In the genomic region with DNA sequence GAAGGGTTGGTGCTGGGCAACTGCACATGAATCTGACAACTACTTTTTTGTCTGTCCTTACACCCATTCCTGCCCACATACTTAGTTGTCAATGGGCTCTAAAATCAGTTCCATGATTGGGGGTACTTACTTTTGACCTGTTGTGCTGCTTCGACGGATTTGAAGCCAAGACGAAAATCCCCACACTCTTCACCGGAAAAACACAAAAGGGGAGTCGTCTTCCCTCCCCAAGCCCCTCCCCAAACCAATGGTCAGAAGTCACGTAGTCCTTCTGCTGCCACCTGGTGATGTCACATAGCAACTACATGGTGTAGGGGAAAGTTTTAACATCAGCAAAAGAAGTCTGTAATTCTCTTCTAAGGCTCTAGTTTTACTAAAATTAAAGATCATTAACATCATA, we compare ENCODE assay signal across 8 mouse cellular contexts. TPM values are rescaled to one million over a fixed set of nuclear protein-coding genes. Genes with fewer than 3 reads are reported as not detected.
DNase-seq lines count a peak whose midpoint lies in the region; ATAC-seq lines count a peak whose summit lies in the region.

A gene (minus strand): TSS at position 218 of the 400 bp plus-strand sequence.

- WGBS in hindbrain, embryonic 15.5 days: 2% methylated on average over 6 of the region's 6 CpGs
- 6% methylated on average over 6 of the region's 6 CpGs for WGBS in stomach, embryonic 16.5 days

- H3K9me3 ChIP-seq in hindbrain, embryonic 15.5 days: no peaks in the 10 kb centered on the region
- no peaks in the 10 kb centered on the region for H3K9me3 ChIP-seq in stomach, embryonic 16.5 days (replicated peaks; ENCODE audit: control insufficient read depth, low read length)

- no peak within 1 kb of the TSS for H3K27ac ChIP-seq in hindbrain, embryonic 15.5 days (replicated peaks)
- H3K27ac ChIP-seq in stomach, embryonic 16.5 days (ENCODE audit: low read length): no peak within 1 kb of the TSS

- no peaks in the 10 kb centered on the region for H3K4me1 ChIP-seq in hindbrain, embryonic 15.5 days (replicated peaks)
- no peaks in the 10 kb centered on the region for H3K4me1 ChIP-seq in stomach, embryonic 16.5 days (ENCODE audit: control insufficient read depth, insufficient read depth, low read length)

- no peaks in the 10 kb centered on the region for H3K36me3 ChIP-seq in hindbrain, embryonic 15.5 days
- H3K36me3 ChIP-seq in stomach, embryonic 16.5 days (ENCODE audit: control insufficient read depth, insufficient read depth, low read length): no peaks in the 10 kb centered on the region

- H3K27me3 ChIP-seq in hindbrain, embryonic 15.5 days: no peaks in the 10 kb centered on the region
- H3K27me3 ChIP-seq in stomach, embryonic 16.5 days (ENCODE audit: control insufficient read depth, insufficient read depth, low read length): no peaks in the 10 kb centered on the region

- intact Hi-C loops in left cerebral cortex, postnatal 36 days (cut with DNase I): no loop called here

- no peak for ATAC-seq in hindbrain, embryonic 15.5 days (ENCODE audit: low FRiP score, low read depth)
- no peak for ATAC-seq in stomach, embryonic 16.5 days (ENCODE audit: insufficient read depth, low FRiP score)

- peak within 1 kb of the TSS; percentile 41 for H3K4me2 ChIP-seq in hindbrain, embryonic 15.5 days
- H3K4me2 ChIP-seq in stomach, embryonic 16.5 days (ENCODE audit: low read depth, low read length): peak within 1 kb of the TSS; percentile 41

- H3K4me3 ChIP-seq in hindbrain, embryonic 15.5 days: peak within 1 kb of the TSS; percentile 16; the same call in 1 of the 2 replicates
- H3K4me3 ChIP-seq in stomach, embryonic 16.5 days (replicated peaks; ENCODE audit: low read length): peak within 1 kb of the TSS; percentile 31

- DNase-seq in left cerebral cortex, adult 18-20 months (ENCODE audit: low spot score in 2 of 2): no peak
- DNase-seq in left cerebral cortex, adult 9 months (ENCODE audit: low spot score in 2 of 2): no peak
- peak; percentile 20 for DNase-seq in brain, adult 2 months (ENCODE audit: low read depth, low spot score)
- DNase-seq in gastrocnemius, adult 8-10 months (ENCODE audit: low spot score in 2 of 2): no peak
- DNase-seq in left cerebral cortex, postnatal 36 days (ENCODE audit: low spot score in 2 of 2): no peak
- DNase-seq in mesoderm, embryonic 11.5 days (ENCODE audit: low read depth, low spot score): peak; percentile 50

- H3K9ac ChIP-seq in hindbrain, embryonic 15.5 days: 0 out of 2 replicates have a peak within 1 kb of the TSS, but pooled peaks have one; percentile 13
- no peak within 1 kb of the TSS for H3K9ac ChIP-seq in stomach, embryonic 16.5 days (ENCODE audit: low read length)

RNA-seq across cellular contexts. Expression of the gene that starts here (rescaled TPM):
- 10 to 100 TPM; 46.7 to 46.9 TPM for total RNA-seq in left cerebral cortex, adult 18-20 months (2021)
- 10 to 100 TPM; 75.3 to 88.2 (median 81.1) TPM for total RNA-seq in gastrocnemius, adult 8-10 months (2022)
- polyA plus RNA-seq in hindbrain, embryonic 15.5 days (2015; fragmentation: Nextera tagmentation; extraction: Ambion mirVana): 105 and 114 TPM in 2 replicates
- total RNA-seq in left cerebral cortex, postnatal 36 days (2021): 10 to 100 TPM; 37.7 to 46.3 TPM
- 128 and 139 TPM in 2 replicates for polyA plus RNA-seq in stomach, embryonic 16.5 days (2015; fragmentation: Nextera tagmentation; extraction: Ambion mirVana)

Comparison
In these comparisons a context has a peak if more than half of its experiments do, and no peak if none do; other contexts are left out.
1. DNase-seq: peak in brain, adult 2 months (single experiment) and mesoderm, embryonic 11.5 days (single experiment); none in left cerebral cortex, adult 18-20 months (0 of 2), left cerebral cortex, adult 9 months (0 of 2), gastrocnemius, adult 8-10 months (0 of 2) and left cerebral cortex, postnatal 36 days (0 of 2).